Mouse (Mus musculus) neural tube, embryonic 13.5 days (tissue): ENCODE results near the gene Cldn10. TPM values are rescaled to one million over a fixed set of nuclear protein-coding genes. Genes with fewer than 3 reads are reported as not detected.

Source experiments
- polyA plus RNA-seq: library from polyadenylated mRNA; unstranded; fragments of >200 nt; fragmentation: Nextera tagmentation; extraction: Ambion mirVana; gene quantifications from 2 replicates; pipeline ENCODE4 v1.2.1, GENCODE M21; 2015

Gene Cldn10
- polyA plus RNA-seq, 1 experiment from 2014 or later = 0.38 TPM

Other genes with a start within 250 kb of the Cldn10 start
- 4.0 and 4.7 TPM in 2 replicates for gene Abcc4, start 81.7 kb upstream of the Cldn10 start, polyA plus RNA-seq
- 53.2 and 57.0 TPM in 2 replicates for gene Dzip1, start 137.6 kb downstream of the Cldn10 start, polyA plus RNA-seq
- 21.8 and 27.7 TPM in 2 replicates for gene Dnajc3, start 150.1 kb downstream of the Cldn10 start, polyA plus RNA-seq